Mouse (Mus musculus) right cerebral cortex, postnatal 10 days (tissue): Measurements from ENCODE around the gene Abhd14b.

Experiments used
- DNase-seq, 2 experiments: peaks; one replicate each; pipeline ENCODE4 v3.0.0; 2021; ENCODE audit warnings: low spot score in 2 of 2

Gene Abhd14b

GRCm38 (mm10) chr9:106447348-106447747, at the start of gene Abhd14b, which contains the start of gene Abhd14a:
Abhd14b (plus strand) TSS chr9:106447459.
Abhd14a (minus strand) TSS chr9:106447678.
- DNase-seq = peak; percentile 93 to 94

- DNase-seq = no peak
These were observed 49.5 kb upstream of the Abhd14b start for GRCm38 (mm10) chr9:106397733-106398132.

GRCm38 (mm10) chr9:106398667-106399311, 48.5 kb upstream of the Abhd14b start:
- no peak for DNase-seq

- DNase-seq = no peak
These were observed 47.5 kb upstream of the Abhd14b start for GRCm38 (mm10) chr9:106399808-106400207.

- no peak for DNase-seq
These were observed 45.1 kb upstream of the Abhd14b start for GRCm38 (mm10) chr9:106402149-106402548.

GRCm38 (mm10) chr9:106402607-106403375, 44.5 kb upstream of the Abhd14b start:
- DNase-seq = peak; percentile 57 to 75

- DNase-seq = no peak
These were observed 42.0 kb upstream of the Abhd14b start for GRCm38 (mm10) chr9:106405275-106405674.

- DNase-seq = no peak
These were observed 40.7 kb upstream of the Abhd14b start for GRCm38 (mm10) chr9:106406443-106407078.

- no peak for DNase-seq
These were observed 38.2 kb upstream of the Abhd14b start for GRCm38 (mm10) chr9:106409096-106409495.

- no peak for DNase-seq
These were observed 37.1 kb upstream of the Abhd14b start for GRCm38 (mm10) chr9:106410086-106410650.

- peak in 1 of 2 experiments; percentile 74 for DNase-seq
These were observed 36.1 kb upstream of the Abhd14b start for GRCm38 (mm10) chr9:106411091-106411594.

- no peak for DNase-seq
These were observed 35.5 kb upstream of the Abhd14b start for GRCm38 (mm10) chr9:106411729-106412128.

- no peak for DNase-seq
These were observed 35.0 kb upstream of the Abhd14b start for GRCm38 (mm10) chr9:106412210-106412609.

GRCm38 (mm10) chr9:106413606-106414005, 33.7 kb upstream of the Abhd14b start:
- DNase-seq = no peak

- peak in 1 of 2 experiments; percentile 75 for DNase-seq
These were observed 30.4 kb upstream of the Abhd14b start for GRCm38 (mm10) chr9:106416826-106417225.

GRCm38 (mm10) chr9:106417841-106418625, 29.2 kb upstream of the Abhd14b start:
- DNase-seq = peak; percentile 98 to 99

GRCm38 (mm10) chr9:106420608-106421007, 26.7 kb upstream of the Abhd14b start:
- no peak for DNase-seq

GRCm38 (mm10) chr9:106421033-106421864, 26.0 kb upstream of the Abhd14b start:
- DNase-seq = no peak

GRCm38 (mm10) chr9:106421865-106422160, 25.4 kb upstream of the Abhd14b start:
- peak; percentile 92 to 93 for DNase-seq

GRCm38 (mm10) chr9:106428719-106429220, 18.5 kb upstream of the Abhd14b start:
- DNase-seq = no peak
